Mouse (Mus musculus) adrenal gland, postnatal 10 days (tissue): Measurements from ENCODE around the gene Rangap1. TPM values are rescaled to one million over a fixed set of nuclear protein-coding genes. Genes with fewer than 3 reads are reported as not detected.
"Not testable (repeated sequence)": the region's sequence is repeated elsewhere in the genome, so short reads cannot be mapped to it uniquely, and the experiment has no call there.

Experiments used
- DNase-seq: peaks from one replicate; pipeline ENCODE4 v3.0.0; 2021; ENCODE audit warnings: mixed read lengths
- total RNA-seq, 2 experiments: library from RNA; stranded (reverse); gene quantifications; 2 replicates each; pipeline ENCODE4 v1.2.3; 2021

Gene Rangap1
- total RNA-seq, 2 experiments from 2014 or later = 48.5 to 49.2 TPM

DNA sequence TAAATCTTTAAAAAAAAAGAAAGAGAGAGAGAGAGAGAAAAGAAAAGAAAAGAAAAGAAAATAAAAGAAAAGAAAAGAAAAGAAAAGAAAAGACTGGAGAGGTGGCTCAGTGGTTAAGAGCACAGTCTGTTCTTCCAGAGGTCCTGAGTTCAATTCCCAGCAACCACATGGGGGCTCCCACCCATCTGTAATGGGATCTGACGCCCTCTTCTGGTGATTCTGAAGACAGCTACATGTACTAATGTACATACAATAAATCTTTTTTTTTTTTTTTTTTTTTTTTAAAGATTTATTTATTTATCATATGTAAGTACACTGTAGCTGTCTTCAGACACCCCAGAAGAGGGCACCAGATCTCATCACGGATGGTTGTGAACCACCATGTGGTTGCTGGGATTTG lies 3.0 kb downstream of the Rangap1 start:
- DNase-seq = not testable (repeated sequence)

DNA sequence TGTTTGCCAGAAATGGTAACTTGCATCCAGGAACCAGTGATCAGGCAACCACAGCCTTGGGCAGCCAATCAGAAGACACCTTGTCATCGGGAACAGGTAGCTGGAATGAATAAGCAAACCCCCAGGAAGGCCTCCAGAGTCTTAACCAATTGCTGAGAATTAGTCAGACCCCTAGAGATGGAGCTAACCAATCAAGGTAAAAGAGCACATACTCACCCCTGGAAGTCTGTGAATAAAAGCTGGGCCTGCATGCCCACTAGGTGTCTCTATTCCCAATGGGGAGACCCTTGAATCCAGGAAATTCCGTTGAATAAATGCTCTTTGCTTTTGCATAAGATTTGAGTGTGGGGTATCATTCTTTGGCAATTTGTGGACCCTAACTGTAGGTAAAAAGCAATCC lies 5.4 kb downstream of the Rangap1 start:
- no peak for DNase-seq

DNA sequence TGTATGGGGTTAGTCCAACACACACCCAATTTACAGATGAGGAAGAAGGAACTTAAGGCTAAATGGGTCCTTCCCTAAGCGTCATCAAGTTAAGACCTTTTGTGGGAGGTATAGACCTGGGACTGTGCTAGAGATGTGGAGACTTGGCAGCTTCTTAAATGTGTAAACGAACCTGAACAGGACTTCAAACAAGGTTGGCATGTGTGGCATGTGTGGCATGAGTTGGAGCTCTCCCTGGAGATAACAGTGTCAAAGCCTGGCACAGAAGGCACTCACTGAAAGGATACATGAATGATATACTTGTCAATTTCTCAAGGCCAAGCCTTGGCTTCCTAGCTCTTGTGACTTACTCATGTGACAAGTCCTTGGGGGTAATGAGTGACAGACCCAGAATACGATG lies 6.0 kb downstream of the Rangap1 start:
- no peak for DNase-seq

DNA sequence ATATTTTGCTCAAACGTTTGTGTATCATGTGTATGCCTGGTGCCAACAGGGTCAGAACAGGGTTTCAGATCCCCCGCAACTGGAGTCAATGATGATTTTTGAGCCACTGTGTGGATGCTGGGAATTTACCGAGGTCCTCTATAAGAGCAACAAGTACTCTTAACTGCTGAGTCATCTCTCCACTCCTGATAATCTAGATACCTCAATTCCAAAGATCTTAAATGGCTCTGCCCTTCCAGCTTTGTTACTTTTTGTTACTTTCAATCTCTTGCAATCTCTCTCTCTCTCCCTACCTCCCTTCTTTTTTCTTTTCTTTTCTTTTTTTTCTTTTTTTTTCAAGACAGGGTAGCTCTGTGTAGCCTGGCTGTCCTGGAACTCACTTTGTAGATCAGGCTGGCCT lies 10.3 kb downstream of the Rangap1 start:
- DNase-seq = no peak

DNA sequence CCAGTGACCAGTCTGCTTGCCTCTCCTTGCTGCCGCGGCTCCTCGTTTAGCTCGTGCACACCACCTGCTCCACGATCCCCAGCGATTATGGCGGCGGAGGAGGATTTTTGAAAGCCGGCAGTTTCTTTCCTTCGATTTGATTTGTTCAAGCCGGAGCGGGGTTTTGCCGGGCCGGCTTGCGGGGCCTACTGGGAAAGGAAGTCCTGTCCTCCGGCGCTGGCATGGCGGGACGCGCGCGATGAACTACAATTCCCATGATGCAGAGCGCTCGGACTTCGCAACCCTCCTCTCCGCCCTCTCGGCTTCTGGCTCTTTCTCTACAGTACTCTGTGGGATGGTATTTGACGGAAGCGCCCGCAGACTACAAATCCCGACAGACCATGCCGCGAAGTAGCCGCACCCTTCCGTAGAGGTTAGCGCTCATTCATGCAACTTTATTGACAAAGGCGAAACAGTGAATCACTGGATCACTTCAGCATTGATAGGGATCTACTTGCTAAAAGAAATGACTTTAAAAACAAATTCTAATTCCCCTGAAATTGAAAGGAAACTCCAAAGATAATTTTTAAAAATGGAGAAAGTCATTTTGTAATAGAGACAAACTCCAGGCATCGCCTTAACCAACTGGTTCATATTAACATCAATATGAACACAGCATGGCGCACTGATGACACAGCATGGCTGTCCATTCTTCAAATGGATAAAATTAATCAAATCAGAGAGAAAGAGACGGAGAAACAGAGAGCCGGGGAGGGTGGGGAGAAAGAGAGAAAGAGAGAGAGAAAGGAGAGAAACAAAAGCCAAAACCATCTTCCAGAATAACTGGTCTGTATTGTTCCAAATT lies 15.3 kb downstream of the Rangap1 start:
- DNase-seq = peak; percentile 97

DNA sequence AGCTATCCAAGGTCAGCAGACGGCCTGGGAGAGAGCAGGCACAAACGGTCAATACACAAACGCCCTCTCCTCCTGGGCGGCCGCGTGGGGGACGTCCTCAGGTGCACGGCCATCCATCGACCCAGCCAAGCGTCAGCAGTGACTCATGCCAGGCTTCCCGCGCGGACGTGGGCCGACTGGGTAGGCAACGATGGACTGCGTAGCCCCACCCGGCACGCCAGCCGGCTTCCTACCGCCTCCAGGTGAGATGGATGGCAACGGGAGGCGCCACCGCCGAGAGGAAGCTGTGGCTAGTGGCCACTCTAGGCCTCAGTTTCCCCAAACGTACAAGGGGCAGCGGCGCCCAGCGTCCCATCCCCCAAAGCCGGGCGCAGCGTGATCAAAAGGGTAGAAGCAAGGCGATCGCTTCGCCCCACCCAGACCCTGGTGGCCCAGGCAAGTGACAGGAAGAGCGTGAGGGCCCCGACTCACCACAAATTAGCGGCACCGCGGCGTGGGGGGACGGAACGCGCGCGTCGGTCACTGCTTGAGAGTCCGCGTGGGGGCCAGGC lies 16.0 kb downstream of the Rangap1 start:
- DNase-seq = peak; percentile 40

DNA sequence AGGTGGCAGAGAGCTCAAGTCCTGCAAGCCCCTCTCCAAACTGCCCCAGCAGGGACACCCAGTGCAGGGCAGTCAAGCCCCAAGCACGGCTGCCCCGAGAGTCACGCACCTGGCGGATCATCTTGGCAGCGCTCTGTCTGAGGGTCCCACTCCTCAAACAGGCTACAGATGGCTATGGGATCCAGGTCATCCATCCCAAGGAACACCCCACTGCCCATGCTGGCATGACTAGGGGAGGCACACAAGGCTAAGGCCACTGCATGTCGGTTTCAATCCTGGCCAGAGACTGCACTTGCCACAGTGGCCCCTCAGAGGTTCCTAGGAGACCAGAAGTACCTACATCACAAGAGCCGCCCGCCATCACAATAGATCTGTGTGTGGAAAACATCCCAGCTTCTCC lies 19.4 kb downstream of the Rangap1 start:
- DNase-seq = no peak

DNA sequence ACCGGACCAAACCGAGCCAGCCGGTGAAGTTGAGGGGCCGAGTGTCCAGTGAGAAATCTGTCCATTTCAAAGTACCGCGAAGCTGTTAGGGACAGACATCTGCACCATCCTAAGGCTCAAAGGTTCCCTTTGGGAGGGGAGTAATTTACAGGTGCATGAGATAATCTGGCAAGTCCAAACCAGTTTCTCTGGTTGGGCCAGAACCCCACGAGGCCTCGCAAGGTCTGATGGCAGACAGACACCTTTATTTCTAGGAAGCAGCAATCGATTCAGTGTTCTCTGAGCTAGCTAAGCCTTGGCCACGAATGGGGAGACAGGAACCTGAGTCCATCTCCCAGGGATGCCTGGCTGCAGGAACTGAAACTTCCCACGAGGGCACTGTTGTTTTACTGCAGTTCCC lies 21.7 kb downstream of the Rangap1 start:
- DNase-seq = no peak

DNA sequence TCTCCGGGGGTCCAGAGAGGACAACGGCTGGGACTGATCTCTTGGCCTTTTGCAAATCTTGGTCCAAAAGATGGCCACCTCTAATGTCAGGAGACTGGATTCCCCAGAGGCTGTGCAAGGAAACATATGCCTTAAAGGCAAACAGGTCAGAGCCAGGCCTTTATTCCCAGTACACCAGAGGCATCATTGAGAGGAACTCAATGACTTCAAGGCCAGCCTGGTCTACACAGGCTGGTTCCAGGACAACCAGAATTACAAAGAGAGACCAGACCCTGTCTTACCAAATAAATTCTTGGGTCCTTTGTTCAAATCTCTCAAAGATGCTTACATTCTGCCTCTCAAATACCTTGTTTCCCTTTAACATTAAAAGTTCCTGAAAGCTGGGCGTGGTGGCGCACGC lies 23.0 kb downstream of the Rangap1 start:
- no peak for DNase-seq

DNA sequence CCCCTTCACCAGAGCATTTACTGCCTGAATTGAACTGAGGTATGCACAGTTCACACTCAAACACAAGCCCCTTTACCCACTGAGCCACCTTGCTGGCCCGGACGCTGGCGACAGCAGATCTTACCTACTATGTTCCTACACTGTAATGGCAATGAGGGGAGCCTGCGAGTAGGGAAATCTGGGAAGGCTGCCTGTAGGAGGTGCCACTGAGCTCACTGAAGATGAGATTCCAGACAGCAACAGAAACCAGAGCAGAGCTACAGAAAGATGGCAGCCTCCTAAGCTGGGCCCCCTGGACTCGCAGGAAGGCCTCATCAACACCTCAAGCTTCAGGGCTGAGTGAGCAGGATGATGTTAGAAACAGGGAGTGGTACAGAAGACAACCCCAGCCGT lies 26.2 kb downstream of the Rangap1 start:
- DNase-seq = no peak

DNA sequence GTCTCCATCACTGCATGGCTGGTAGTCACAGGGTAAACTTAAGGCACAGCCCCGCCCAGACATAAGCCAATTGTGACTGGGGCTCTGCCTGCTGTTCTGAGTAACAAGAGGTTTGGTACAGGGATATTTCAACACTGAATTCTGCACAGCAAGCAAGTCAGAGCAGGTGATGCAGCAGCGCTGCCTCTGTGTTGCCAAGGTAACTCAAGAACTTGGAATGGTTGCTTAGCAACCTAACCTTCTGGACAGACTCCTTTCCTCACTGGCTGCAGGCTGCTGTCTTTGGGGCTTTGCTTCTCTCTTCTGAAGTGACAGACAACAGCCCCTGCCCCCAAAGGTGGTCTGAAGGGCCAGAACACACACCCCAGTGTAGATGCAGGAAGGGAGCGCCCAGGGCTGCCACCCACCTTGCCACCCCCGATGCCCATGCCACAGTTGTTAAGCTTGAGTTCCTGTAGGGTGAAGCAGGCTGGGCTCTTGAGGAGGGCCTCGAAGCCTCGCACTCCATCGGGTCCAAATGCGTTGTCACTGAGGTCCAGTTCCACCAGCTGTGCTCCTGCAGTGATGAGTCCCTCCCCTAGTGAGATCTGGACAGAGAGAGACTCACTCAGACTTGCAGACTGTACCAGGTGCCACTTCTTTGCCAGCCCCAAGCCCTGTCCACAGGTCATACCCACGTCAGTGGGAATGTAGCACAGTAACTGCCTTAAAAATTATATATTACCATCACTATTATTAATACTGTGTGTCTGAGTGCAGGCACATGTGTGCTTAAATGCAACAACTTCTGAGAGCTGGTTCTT lies 26.8 kb downstream of the Rangap1 start:
- DNase-seq = no peak

DNA sequence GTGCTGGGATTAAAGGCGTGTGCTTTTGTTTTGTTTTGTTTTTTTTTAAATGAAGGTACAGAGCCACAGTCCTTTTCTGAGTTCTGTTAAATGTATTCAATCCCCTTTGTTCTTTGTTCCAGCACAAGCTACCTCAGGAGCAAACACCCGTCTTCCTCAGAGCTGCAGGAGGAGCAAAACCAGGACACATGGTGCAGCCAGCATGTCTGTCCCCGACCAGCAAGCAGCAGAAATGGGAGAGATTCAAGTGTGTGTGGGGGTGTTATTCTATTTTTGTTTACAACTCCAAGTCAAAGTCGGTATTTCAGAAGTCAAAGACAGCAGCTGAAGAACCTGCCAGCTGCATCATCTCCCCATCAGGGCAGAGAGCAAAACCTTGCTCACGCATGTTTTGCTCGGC lies 31.6 kb downstream of the Rangap1 start:
- DNase-seq = no peak

DNA sequence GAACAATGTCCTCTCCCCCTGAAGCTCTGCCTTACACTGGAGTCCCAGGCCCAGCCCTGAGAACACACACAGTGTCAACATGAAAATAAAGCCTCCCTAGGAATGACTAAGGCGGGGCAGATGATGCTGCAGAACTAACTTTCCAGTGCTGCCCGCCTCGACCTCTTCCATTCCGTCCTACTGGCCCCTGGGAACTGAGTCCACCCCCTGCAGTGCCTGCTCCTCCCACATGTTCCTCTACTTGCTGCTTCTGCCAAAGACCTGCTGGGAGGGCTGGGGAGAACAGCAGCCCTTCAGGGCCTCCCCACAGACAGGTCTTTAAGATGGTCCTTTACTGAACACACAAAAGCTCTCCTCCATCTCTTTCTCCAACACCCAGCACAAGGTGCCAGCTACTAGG lies 34.5 kb downstream of the Rangap1 start:
- no peak for DNase-seq

DNA sequence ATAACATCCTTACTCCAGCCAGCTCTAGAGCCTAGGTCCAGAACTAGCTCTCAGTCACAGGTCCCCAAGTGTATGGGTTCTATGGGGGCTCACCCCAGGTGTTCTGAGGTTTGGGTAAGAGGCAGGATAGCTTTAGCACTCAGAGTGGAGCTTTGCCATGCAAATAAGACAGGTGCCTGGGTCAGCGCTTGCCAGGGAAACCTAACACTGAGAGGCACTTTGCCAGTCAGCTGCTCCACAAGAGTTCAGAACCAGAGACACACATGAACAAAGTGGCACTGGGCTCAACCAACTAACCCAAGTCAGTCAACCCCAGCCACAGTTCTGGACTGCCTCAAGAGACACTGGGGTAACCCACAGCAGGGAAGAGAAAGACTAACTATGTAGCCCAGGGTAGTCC lies 35.6 kb downstream of the Rangap1 start:
- no peak for DNase-seq

DNA sequence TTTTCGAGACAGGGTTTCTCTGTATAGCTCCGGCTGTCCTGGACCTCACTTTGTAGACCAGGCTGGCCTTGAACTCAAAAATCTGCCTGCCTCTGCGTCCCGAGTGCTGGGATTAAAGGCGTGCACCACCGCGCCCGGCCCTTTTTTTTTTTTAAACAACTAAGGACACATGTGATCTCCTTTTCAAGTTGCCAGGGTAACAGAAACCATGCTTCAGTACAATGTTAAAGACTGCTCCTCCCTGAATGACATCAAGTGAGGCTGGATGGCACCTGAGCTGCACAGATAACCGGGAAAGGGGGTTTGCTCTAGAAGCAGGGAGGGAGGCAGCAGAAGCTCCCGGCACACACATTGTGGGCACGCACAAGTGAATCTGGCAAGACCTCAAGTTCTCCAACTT lies 36.3 kb downstream of the Rangap1 start:
- no peak for DNase-seq

DNA sequence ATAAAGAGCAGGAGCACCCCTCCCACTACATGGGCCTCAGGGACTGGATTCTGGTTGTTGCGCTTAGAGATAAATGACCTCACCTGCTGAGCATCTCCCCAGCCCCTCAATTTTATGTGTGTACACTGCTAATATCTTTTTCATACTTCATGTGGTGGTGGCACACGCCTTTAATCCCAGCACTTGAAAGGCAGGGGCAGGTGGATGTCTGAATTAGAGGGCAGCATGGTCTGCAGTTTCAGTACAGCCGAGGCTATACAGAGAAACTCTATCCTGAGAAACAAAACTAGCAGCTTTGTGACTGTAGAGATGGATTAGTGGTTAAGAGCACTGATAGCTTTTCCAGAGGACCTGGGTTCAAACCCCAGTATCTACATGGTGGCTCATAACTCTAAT lies 42.2 kb downstream of the Rangap1 start:
- DNase-seq = no peak

DNA sequence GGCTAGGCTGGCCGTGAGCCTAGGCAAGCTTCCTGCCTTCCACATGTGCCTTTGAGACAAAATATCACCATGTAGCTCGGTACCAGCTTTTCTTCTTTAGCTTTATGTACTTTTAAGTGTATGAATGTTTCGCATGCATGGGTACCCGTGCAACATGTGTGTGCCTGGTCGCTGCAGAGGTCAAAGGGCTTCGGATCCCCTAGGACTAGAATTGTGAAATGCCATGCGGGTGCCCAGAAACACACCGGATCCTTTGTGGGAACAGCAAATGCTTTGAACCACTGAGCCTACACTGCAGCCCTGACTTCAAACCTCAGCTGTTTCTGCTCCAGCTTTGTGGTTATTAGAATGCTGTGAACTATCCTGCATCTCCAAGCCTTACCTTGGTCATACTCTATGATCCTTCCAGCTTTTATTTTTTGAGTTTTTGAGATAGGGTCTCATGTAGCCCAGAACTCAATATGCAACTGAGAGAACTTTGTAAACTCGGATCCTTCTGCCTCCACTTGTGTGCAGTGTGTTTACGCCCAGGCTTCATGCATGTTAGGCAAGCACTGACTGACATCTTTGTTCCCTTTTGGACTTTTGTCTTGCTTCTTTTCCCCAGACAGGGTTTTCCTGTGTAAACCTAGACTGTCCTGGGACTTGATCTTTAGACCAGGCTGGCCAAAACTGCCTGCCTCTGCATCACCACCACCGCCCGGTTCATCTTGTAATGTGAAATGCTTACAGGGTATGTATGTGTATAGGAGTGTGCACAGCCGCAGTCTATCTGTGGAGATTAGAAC lies 42.8 kb downstream of the Rangap1 start:
- peak; percentile 59 for DNase-seq

DNA sequence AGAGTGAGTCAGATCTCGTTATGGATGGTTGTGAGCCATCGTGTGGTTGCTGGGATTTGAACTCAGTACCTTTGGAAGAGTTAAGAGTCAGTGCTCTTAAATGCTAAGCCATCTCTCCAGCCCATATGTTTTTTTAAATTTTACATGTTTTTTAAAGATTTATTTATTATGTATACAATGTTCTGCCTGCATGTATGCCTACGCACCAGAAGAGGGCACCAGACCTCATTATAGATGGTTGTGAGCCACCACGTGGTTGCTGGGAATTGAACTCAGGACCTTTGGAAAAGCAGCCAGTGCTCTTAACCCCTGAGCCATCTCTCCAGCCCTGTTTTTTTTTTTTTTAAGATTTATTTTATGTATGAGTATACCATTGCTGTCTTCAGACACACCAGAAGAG lies 44.0 kb downstream of the Rangap1 start:
- DNase-seq = not testable (repeated sequence)

DNA sequence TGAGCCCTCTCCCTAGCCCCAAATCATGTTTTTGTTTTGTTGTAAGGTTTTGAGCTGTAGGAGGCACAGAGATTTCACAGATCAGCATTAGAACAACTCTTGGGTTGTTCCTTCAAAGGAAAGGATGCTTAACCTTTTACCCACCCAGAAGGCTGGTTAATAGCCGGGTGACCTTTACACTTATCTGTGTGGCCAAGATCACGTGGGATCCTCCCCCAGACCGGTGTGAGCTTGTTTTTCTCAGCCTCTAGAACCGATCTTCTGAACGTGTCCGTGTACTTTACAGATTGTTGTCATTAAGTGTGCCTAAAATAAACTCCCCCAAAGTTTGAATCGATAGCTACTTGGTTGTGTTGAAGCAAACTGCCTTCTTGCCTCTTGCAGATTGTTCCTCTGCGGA lies 44.7 kb downstream of the Rangap1 start:
- DNase-seq = peak; percentile 53

DNA sequence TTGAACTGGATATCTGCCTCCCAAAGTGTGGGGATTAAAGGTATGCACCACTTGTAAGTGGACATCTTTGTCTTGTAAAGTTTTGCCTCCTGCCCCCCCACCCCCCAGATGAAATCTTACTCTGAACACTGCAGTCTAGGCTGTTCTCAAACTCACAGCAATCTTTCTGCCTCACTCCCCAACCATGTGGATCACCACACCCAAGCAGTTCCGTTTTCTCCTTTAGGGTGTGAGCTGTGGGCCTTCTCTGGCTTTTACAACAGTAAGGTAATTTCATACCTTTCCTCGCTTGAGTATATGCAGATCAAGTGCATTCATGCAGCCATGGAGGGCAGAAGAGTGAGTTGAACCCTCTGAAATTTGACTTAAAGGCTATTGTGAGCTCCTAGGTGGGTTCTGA lies 45.2 kb downstream of the Rangap1 start:
- DNase-seq = no peak

DNA sequence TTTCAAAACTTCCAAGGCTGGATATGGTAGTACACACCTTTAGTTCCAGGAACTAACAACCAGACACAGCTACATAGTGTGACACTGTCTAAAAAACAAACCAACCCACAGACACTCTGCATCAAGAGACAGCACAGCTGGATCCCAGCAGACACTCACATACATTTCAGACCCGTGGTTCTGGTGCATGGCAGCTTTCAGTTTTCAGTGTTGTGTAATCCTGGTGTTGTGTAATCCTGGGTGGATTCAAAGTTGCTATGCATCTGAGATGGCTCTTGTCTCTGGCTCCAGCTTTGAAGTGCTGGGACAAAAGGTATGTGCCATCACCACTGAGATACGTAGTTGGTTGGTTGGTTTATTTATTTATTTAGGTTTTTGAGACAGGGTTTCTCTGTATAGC lies 46.8 kb downstream of the Rangap1 start:
- DNase-seq = no peak

DNA sequence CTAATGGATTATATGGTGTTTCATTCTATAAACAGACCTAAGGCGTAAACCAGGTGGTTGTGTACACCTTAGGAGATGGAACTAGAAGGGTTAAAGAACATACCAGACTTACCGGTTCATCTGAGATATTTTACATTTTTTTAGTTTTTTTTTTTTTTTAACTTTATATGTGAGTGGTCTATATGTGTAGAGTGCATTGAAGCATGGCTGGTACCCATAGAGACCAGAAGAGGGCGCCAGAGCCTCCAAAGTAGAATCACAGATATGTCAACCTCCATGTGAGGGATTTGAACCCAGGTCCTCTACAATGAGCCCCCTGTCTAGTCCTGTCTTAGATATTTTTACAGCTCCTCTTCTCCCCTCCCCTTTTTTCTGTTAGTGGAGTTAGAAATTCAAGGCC lies 47.5 kb downstream of the Rangap1 start:
- peak; percentile 49 for DNase-seq

DNA sequence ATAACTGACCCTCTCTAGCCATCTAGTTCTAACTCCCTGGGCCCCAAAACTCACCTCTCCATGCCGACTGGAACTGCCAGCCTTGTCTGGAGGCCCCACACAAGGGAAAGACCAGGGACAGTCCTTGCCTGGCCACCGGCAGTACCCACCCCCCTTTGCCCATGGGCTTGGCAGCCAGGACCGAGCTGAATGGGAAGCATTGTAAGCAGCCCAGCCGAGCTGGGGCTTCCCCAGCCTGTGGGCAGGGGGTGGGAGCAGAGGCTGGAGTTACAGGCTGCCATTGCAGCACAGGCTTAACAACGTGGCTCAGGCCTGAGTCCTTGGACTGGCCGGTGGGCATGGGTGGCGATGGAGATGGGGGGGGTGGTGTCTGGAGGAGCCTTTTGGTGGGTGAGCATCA lies 48.2 kb downstream of the Rangap1 start, which contains the start of gene Chadl:
Chadl (minus strand) TSS at position 113 of the 400 bp plus-strand sequence.
- no peak for DNase-seq
